Mouse (Mus musculus) lung, postnatal 0 days (tissue): ENCODE data around the gene Rnf217. TPM values are rescaled to one million over a fixed set of nuclear protein-coding genes. Genes with fewer than 3 reads are reported as not detected.
A peak's percentile ranks its signal among the peaks of the same experiment; 100 is the strongest.

Source experiments
- ATAC-seq: fragments of 200-750 bp; cut with Nextera tagmentation; 2 replicates; pipeline ENCODE4 v1.8.0; 2017; ENCODE audit warnings: moderate library complexity
- DNase-seq: peaks from one replicate; pipeline ENCODE4 v3.0.0-alpha.2; 2016; ENCODE audit warnings: low spot score
- H3K27ac ChIP-seq: fragments of 300-500 bp; sonication (generic); 2 replicates; pipeline ENCODE4 v1.5.1; 2014; ENCODE audit warnings: antibody characterized with exemption, mild to moderate bottlenecking, low read length, mixed read lengths
- H3K27me3 ChIP-seq: fragments of 300-500 bp; sonication (generic); replicated peaks from 2 replicates; pipeline ENCODE4 v1.6.1; 2014; ENCODE audit warnings: low read length, mixed read lengths; ENCODE audit not compliant: insufficient read depth
- H3K36me3 ChIP-seq: fragments of 300-500 bp; sonication (generic); 2 replicates; pipeline ENCODE4 v1.6.1; 2014; ENCODE audit warnings: low read length, mixed read lengths; ENCODE audit not compliant: insufficient read depth
- H3K4me1 ChIP-seq: fragments of 300-500 bp; sonication (generic); 2 replicates; pipeline ENCODE4 v1.6.1; 2014; ENCODE audit warnings: antibody characterized with exemption, low read depth, low read length, mixed read lengths; ENCODE audit not compliant: insufficient read depth
- H3K4me2 ChIP-seq: fragments of 300-500 bp; sonication (generic); replicated peaks from 2 replicates; pipeline ENCODE4 v1.6.1; 2014; ENCODE audit warnings: low read depth, mild to moderate bottlenecking, low read length, moderate library complexity, mixed read lengths
- H3K4me3 ChIP-seq: fragments of 300-500 bp; sonication (generic); 2 replicates; pipeline ENCODE4 v1.5.1; 2014; ENCODE audit warnings: low read depth, low read length
- H3K9ac ChIP-seq: fragments of 300-500 bp; sonication (generic); replicated peaks from 2 replicates; pipeline ENCODE4 v1.6.1; 2014; ENCODE audit warnings: low read depth, mild to moderate bottlenecking
- H3K9me3 ChIP-seq: fragments of 300-500 bp; sonication (generic); 2 replicates; pipeline ENCODE4 v1.6.1; 2016; ENCODE audit warnings: low read length, mixed read lengths
- CTCF ChIP-seq: IDR thresholded peaks from 2 replicates; pipeline ENCODE4 v1.5.1; 2016; ENCODE audit warnings: antibody characterized with exemption, mild to moderate bottlenecking
- EP300 ChIP-seq: IDR thresholded peaks from 2 replicates; pipeline ENCODE4 v1.6.1; 2016; ENCODE audit warnings: antibody characterized with exemption, mild to moderate bottlenecking, control low read depth
- WGBS: fragments of 180-500 bp; shearing (Covaris S2); extraction: QIAGEN DNeasy Blood & Tissue Kit; methylation state at CpG from one replicate; pipeline ENCODE4 v1.1.7; 2014; 5-methylcytosine and 5-hydroxymethylcytosine counted together
- polyA plus RNA-seq: library from polyadenylated mRNA; unstranded; fragments of >200 nt; fragmentation: Nextera tagmentation; extraction: Ambion mirVana; gene quantifications from 2 replicates; pipeline ENCODE4 v1.2.1, GENCODE M21; 2015

The Rnf217 gene
- polyA plus RNA-seq, 1 experiment from 2014 or later, result 1.6 TPM

- H3K9me3 ChIP-seq, result no peaks in the 10 kb centered on the region
- TF ChIP-seq CTCF, result no peak
- no peak for TF ChIP-seq EP300
- no peaks in the 10 kb centered on the region for H3K36me3 ChIP-seq
- H3K9ac ChIP-seq, result no peak overlapping the region
- H3K4me1 ChIP-seq, result peaks cover 10% of the 10 kb centered on the region; the same call in 1 of the 2 replicates
- ATAC-seq (no peak), DNase-seq (no peak)
- WGBS, result 56% methylated on average over 4 of the region's 4 CpGs
- no peak overlapping the region for H3K4me3 ChIP-seq
- H3K27ac ChIP-seq, result no peak overlapping the region
- H3K4me2 ChIP-seq, result no peak overlapping the region
- no peaks in the 10 kb centered on the region for H3K27me3 ChIP-seq
Measured at GRCm38 (mm10) chr10:31596804-31597203, 12.2 kb downstream of the Rnf217 start.

GRCm38 (mm10) chr10:31595326-31595725 is 13.7 kb downstream of the Rnf217 start:
- no peak for TF ChIP-seq EP300
- H3K27ac ChIP-seq, result no peak overlapping the region
- no peaks in the 10 kb centered on the region for H3K36me3 ChIP-seq
- peaks cover 10% of the 10 kb centered on the region; the same call in 1 of the 2 replicates for H3K4me1 ChIP-seq
- 94% methylated on average over 4 of the region's 4 CpGs for WGBS
- H3K27me3 ChIP-seq, result no peaks in the 10 kb centered on the region
- no peak overlapping the region for H3K4me2 ChIP-seq
- no peaks in the 10 kb centered on the region for H3K9me3 ChIP-seq
- DNase-seq (no peak), ATAC-seq (no peak)
- H3K9ac ChIP-seq, result no peak overlapping the region
- H3K4me3 ChIP-seq, result no peak overlapping the region

- no peak overlapping the region for H3K4me3 ChIP-seq
- ATAC-seq (peak; percentile 93), DNase-seq (peak; percentile 89)
- TF ChIP-seq EP300 (no peak), CTCF (no peak)
- peaks cover 10% of the 10 kb centered on the region; the same call in 1 of the 2 replicates for H3K4me1 ChIP-seq
- no peaks in the 10 kb centered on the region for H3K9me3 ChIP-seq
- no peaks in the 10 kb centered on the region for H3K36me3 ChIP-seq
- no peaks in the 10 kb centered on the region for H3K27me3 ChIP-seq
- 34% methylated on average over 9 of the region's 9 CpGs for WGBS
- no peak overlapping the region for H3K4me2 ChIP-seq
- H3K9ac ChIP-seq, result no peak overlapping the region
- H3K27ac ChIP-seq, result peak overlapping the region; percentile 49
Measured at GRCm38 (mm10) chr10:31592741-31593524, 16.1 kb downstream of the Rnf217 start.

GRCm38 (mm10) chr10:31592095-31592740 is 16.8 kb downstream of the Rnf217 start:
- H3K27me3 ChIP-seq, result no peaks in the 10 kb centered on the region
- DNase-seq, result peak; percentile 36
- no peak overlapping the region for H3K9ac ChIP-seq
- H3K4me3 ChIP-seq, result no peak overlapping the region
- H3K4me1 ChIP-seq, result peaks cover 10% of the 10 kb centered on the region; the same call in 1 of the 2 replicates
- ATAC-seq, result peak; percentile 80
- 0 out of 2 replicates have a peak overlapping the region, but pooled peaks have one; percentile 51 for H3K27ac ChIP-seq
- H3K4me2 ChIP-seq, result no peak overlapping the region
- 40% methylated on average over 3 of the region's 3 CpGs for WGBS
- H3K36me3 ChIP-seq, result no peaks in the 10 kb centered on the region
- no peak for TF ChIP-seq CTCF
- TF ChIP-seq EP300, result peak; percentile 61
- H3K9me3 ChIP-seq, result no peaks in the 10 kb centered on the region

GRCm38 (mm10) chr10:31580722-31581121 is 28.3 kb downstream of the Rnf217 start:
- no peak for TF ChIP-seq EP300
- no peak for TF ChIP-seq CTCF
- no peaks in the 10 kb centered on the region for H3K36me3 ChIP-seq
- no peak overlapping the region for H3K9ac ChIP-seq
- no peak overlapping the region for H3K4me3 ChIP-seq
- H3K27me3 ChIP-seq, result no peaks in the 10 kb centered on the region
- H3K4me2 ChIP-seq, result no peak overlapping the region
- ATAC-seq, result no peak
- H3K27ac ChIP-seq, result no peak overlapping the region
- H3K9me3 ChIP-seq, result no peaks in the 10 kb centered on the region
- no peaks in the 10 kb centered on the region for H3K4me1 ChIP-seq
- DNase-seq, result no peak
- 93% methylated on average over 4 of the region's 4 CpGs for WGBS

GRCm38 (mm10) chr10:31580073-31580472 is 28.9 kb downstream of the Rnf217 start:
- no peaks in the 10 kb centered on the region for H3K4me1 ChIP-seq
- H3K4me3 ChIP-seq, result no peak overlapping the region
- no peak for DNase-seq
- no peak for ATAC-seq
- 100% methylated on average over 1 of the region's 1 CpGs for WGBS
- no peaks in the 10 kb centered on the region for H3K9me3 ChIP-seq
- no peaks in the 10 kb centered on the region for H3K36me3 ChIP-seq
- no peaks in the 10 kb centered on the region for H3K27me3 ChIP-seq
- no peak overlapping the region for H3K27ac ChIP-seq
- no peak overlapping the region for H3K9ac ChIP-seq
- H3K4me2 ChIP-seq, result no peak overlapping the region
- TF ChIP-seq EP300 (no peak), CTCF (no peak)
